Mouse (Mus musculus): Measurements from ENCODE around the gene Kcnh1. TPM values are rescaled to one million over a fixed set of nuclear protein-coding genes. Genes with fewer than 3 reads are reported as not detected.

Kcnh1 gene
- polyA plus RNA-seq, 1 experiment, result 0.27 TPM

DNA sequence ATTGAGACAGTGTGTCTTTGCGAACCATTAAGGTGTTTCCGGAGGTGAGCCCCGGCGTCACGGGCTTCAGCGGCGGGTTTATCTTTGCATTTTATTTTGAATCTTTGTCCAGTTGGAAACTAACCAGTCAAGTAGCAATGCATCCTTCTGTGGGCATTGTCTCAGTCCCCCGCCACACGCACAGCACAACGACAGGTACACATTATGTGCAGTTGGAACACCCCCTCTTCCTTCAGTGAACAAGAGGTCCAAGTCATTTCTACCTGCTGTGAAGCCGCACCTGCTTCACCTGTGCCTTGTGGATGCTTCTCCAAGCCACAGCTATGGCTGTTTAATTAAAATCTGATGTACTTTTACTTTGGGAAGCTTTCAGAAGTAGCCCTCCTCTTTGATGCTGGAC lies 803 bp upstream of the Kcnh1 start:
- no peaks in the 10 kb centered on the region for H3K36me3 ChIP-seq (ENCODE audit: control insufficient read depth, insufficient read depth, low read length, poor library complexity, severe bottlenecking)
- no peak overlapping the region for H3K27ac ChIP-seq (ENCODE audit: insufficient read depth, low read length)
- no peak overlapping the region for H3K9ac ChIP-seq (ENCODE audit: low read depth, poor library complexity, severe bottlenecking)
- H3K4me1 ChIP-seq (ENCODE audit: control insufficient read depth, insufficient read depth, low read length), result no peaks in the 10 kb centered on the region
- TF ChIP-seq EP300 (IDR thresholded peaks at IDR 0.05; ENCODE audit: insufficient read depth, low read depth, low read length), result no peak
- TF ChIP-seq CTCF (IDR thresholded peaks at IDR 0.05; ENCODE audit: low read depth, low read length), result no peak
- TF ChIP-seq POLR2A (IDR thresholded peaks at IDR 0.05; ENCODE audit: insufficient read depth, low read length), result no peak
- no peaks in the 10 kb centered on the region for H3K9me3 ChIP-seq (replicated peaks; ENCODE audit: control insufficient read depth, insufficient read depth, low read length, poor library complexity, severe bottlenecking)
- peaks cover 6% of the 10 kb centered on the region; the same call in 1 of the 2 replicates for H3K27me3 ChIP-seq (ENCODE audit: control insufficient read depth, insufficient read depth, low read length, poor library complexity, severe bottlenecking)
- H3K4me3 ChIP-seq (ENCODE audit: low read depth, low read length), result no peak overlapping the region

DNA sequence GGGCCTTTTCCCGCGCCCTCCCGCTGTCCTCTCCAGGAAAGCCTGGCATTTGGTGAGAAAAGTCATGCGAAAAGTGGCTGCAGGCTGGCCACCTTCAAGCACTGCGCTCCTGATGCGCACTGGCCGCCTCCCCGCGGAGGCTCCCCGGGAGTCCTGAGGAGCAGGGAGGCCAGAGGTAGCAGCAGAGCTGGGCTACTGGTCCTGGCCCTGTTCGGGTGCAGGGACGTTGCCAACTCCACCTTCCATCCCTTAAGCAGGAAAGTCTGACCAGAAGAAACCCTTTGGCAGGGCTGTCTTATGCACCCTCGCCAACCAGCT lies 707 bp downstream of the Kcnh1 start:
- Histone ChIP-seq H3K36me3 (ENCODE audit: control insufficient read depth, insufficient read depth, low read length, poor library complexity, severe bottlenecking) (no peaks in the 10 kb centered on the region), H3K27ac (ENCODE audit: insufficient read depth, low read length) (no peak overlapping the region), H3K4me1 (ENCODE audit: control insufficient read depth, insufficient read depth, low read length) (no peaks in the 10 kb centered on the region), H3K9me3 (replicated peaks; ENCODE audit: control insufficient read depth, insufficient read depth, low read length, poor library complexity, severe bottlenecking) (no peaks in the 10 kb centered on the region), H3K9ac (ENCODE audit: low read depth, poor library complexity, severe bottlenecking) (peak overlapping the region; percentile 64; the same call in 1 of the 2 replicates), H3K4me3 (ENCODE audit: low read depth, low read length) (peak overlapping the region; percentile 54), H3K27me3 (ENCODE audit: control insufficient read depth, insufficient read depth, low read length, poor library complexity, severe bottlenecking) (peaks cover 6% of the 10 kb centered on the region; the same call in 1 of the 2 replicates)
- TF ChIP-seq EP300 (IDR thresholded peaks at IDR 0.05; ENCODE audit: insufficient read depth, low read depth, low read length) (no peak), CTCF (IDR thresholded peaks at IDR 0.05; ENCODE audit: low read depth, low read length) (no peak), POLR2A (IDR thresholded peaks at IDR 0.05; ENCODE audit: insufficient read depth, low read length) (no peak)

DNA sequence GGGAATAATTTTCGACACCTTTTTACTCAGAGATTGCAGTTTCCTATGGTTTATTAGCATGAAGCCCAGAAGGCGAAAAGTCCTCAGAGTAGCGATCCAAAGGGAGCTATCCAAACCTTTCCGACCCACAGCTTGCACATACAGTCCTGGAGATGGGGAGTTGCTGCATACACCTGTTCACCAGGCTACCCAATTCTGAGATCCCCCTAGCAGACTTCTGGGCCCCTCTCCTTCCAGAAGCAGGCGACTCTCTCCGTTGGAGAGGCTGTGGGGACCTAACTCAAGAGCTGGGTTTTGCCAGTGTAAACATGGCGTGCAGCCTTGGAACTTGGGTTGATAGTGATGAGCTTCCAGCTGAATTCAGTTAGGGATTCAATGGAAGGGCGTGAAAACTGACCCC lies 1.3 kb downstream of the Kcnh1 start:
- Histone ChIP-seq H3K4me1 (ENCODE audit: control insufficient read depth, insufficient read depth, low read length) (no peaks in the 10 kb centered on the region), H3K9me3 (replicated peaks; ENCODE audit: control insufficient read depth, insufficient read depth, low read length, poor library complexity, severe bottlenecking) (no peaks in the 10 kb centered on the region), H3K4me3 (ENCODE audit: low read depth, low read length) (no peak overlapping the region), H3K27me3 (ENCODE audit: control insufficient read depth, insufficient read depth, low read length, poor library complexity, severe bottlenecking) (peaks cover 6% of the 10 kb centered on the region; the same call in 1 of the 2 replicates), H3K9ac (ENCODE audit: low read depth, poor library complexity, severe bottlenecking) (no peak overlapping the region), H3K27ac (ENCODE audit: insufficient read depth, low read length) (no peak overlapping the region), H3K36me3 (ENCODE audit: control insufficient read depth, insufficient read depth, low read length, poor library complexity, severe bottlenecking) (no peaks in the 10 kb centered on the region)
- no peak for TF ChIP-seq CTCF (IDR thresholded peaks at IDR 0.05; ENCODE audit: low read depth, low read length)
- TF ChIP-seq POLR2A (IDR thresholded peaks at IDR 0.05; ENCODE audit: insufficient read depth, low read length), result no peak
- no peak for TF ChIP-seq EP300 (IDR thresholded peaks at IDR 0.05; ENCODE audit: insufficient read depth, low read depth, low read length)

DNA sequence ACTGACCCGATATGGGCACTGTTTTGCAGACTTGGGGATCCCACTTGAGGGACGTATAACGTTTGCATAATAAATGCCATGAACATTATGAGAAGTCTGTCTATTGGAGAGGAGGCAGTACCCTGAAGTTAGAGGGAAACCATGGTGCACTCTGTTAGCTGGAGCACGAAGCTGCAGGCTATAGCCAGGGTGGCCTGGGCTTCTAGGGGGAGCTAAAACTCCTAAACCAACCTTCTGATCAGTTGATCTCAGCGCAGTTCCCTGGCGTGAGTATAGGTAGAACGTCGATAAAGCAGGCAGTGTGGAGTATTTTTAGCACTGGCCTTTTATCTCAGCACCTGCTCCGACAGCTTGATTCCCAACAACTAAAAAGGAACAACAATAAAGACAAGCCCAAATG lies 2.1 kb downstream of the Kcnh1 start:
- TF ChIP-seq EP300 (IDR thresholded peaks at IDR 0.05; ENCODE audit: insufficient read depth, low read depth, low read length), result no peak
- TF ChIP-seq POLR2A (IDR thresholded peaks at IDR 0.05; ENCODE audit: insufficient read depth, low read length), result no peak
- TF ChIP-seq CTCF (IDR thresholded peaks at IDR 0.05; ENCODE audit: low read depth, low read length), result no peak
- no peak overlapping the region for H3K27ac ChIP-seq (ENCODE audit: insufficient read depth, low read length)
- H3K9ac ChIP-seq (ENCODE audit: low read depth, poor library complexity, severe bottlenecking), result no peak overlapping the region
- no peak overlapping the region for H3K4me3 ChIP-seq (ENCODE audit: low read depth, low read length)
- no peaks in the 10 kb centered on the region for H3K36me3 ChIP-seq (ENCODE audit: control insufficient read depth, insufficient read depth, low read length, poor library complexity, severe bottlenecking)
- no peaks in the 10 kb centered on the region for H3K4me1 ChIP-seq (ENCODE audit: control insufficient read depth, insufficient read depth, low read length)
- no peaks in the 10 kb centered on the region for H3K9me3 ChIP-seq (replicated peaks; ENCODE audit: control insufficient read depth, insufficient read depth, low read length, poor library complexity, severe bottlenecking)
- peaks cover 6% of the 10 kb centered on the region; the same call in 1 of the 2 replicates for H3K27me3 ChIP-seq (ENCODE audit: control insufficient read depth, insufficient read depth, low read length, poor library complexity, severe bottlenecking)

DNA sequence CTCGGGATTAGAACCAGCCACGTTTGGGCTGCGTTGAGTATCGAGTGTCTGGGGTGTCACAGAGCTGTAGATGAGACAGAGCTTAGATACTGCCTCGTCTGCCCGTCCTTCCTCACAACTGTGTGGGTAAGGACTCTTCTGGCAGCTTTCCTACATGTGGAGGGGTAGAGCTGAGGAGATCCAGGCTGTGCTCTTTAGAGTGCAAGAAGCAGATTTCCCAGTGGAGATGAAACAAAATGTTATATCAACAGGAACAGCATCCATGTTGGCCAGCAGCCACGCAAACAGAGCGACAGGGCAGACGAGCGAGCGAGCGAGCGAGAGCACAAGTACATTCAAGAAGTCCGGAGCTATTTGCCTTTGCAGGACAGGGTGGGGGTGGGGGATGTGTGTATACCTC lies 3.1 kb downstream of the Kcnh1 start:
- H3K9ac ChIP-seq (ENCODE audit: low read depth, poor library complexity, severe bottlenecking), result no peak overlapping the region
- no peak for TF ChIP-seq POLR2A (IDR thresholded peaks at IDR 0.05; ENCODE audit: insufficient read depth, low read length)
- no peak for TF ChIP-seq EP300 (IDR thresholded peaks at IDR 0.05; ENCODE audit: insufficient read depth, low read depth, low read length)
- no peak for TF ChIP-seq CTCF (IDR thresholded peaks at IDR 0.05; ENCODE audit: low read depth, low read length)
- H3K27ac ChIP-seq (ENCODE audit: insufficient read depth, low read length), result no peak overlapping the region

DNA sequence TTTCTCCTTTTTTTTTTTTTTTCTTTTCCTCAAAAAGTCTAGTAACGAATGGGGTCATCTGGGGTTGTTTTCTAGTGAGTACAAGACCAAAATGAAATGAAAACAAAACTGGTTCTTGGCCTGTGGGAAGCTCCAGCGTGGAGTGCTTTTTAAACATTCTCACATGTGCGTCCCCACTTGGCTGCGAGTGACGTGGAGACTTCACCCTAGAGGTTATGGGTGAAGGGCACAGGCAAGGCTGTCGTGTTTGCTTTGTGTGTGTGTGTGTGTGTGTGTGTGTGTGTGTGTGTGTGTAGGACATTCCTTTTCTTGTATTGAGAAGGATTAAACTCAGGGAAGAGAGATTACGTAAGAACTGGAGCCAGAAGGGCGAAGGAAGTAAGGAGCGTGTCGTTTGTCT lies 6.9 kb downstream of the Kcnh1 start:
- no peak for TF ChIP-seq EP300 (IDR thresholded peaks at IDR 0.05; ENCODE audit: insufficient read depth, low read depth, low read length)
- TF ChIP-seq CTCF (IDR thresholded peaks at IDR 0.05; ENCODE audit: low read depth, low read length), result no peak

More for the DNA sequence above, 3.1 kb downstream of the Kcnh1 start:
- no peaks in the 10 kb centered on the region for H3K9me3 ChIP-seq (replicated peaks; ENCODE audit: control insufficient read depth, insufficient read depth, low read length, poor library complexity, severe bottlenecking)
- H3K4me3 ChIP-seq (ENCODE audit: low read depth, low read length), result no peak overlapping the region
- H3K27me3 ChIP-seq (ENCODE audit: control insufficient read depth, insufficient read depth, low read length, poor library complexity, severe bottlenecking), result peaks cover 6% of the 10 kb centered on the region; the same call in 1 of the 2 replicates
- no peaks in the 10 kb centered on the region for H3K36me3 ChIP-seq (ENCODE audit: control insufficient read depth, insufficient read depth, low read length, poor library complexity, severe bottlenecking)
- H3K4me1 ChIP-seq (ENCODE audit: control insufficient read depth, insufficient read depth, low read length), result no peaks in the 10 kb centered on the region

More for the DNA sequence above, 6.9 kb downstream of the Kcnh1 start:
- no peaks in the 10 kb centered on the region for H3K36me3 ChIP-seq (ENCODE audit: control insufficient read depth, insufficient read depth, low read length, poor library complexity, severe bottlenecking)
- no peak overlapping the region for H3K4me3 ChIP-seq (ENCODE audit: low read depth, low read length)
- H3K4me1 ChIP-seq (ENCODE audit: control insufficient read depth, insufficient read depth, low read length), result no peaks in the 10 kb centered on the region
- no peak overlapping the region for H3K27ac ChIP-seq (ENCODE audit: insufficient read depth, low read length)
- H3K9ac ChIP-seq (ENCODE audit: low read depth, poor library complexity, severe bottlenecking), result no peak overlapping the region
- no peaks in the 10 kb centered on the region for H3K27me3 ChIP-seq (ENCODE audit: control insufficient read depth, insufficient read depth, low read length, poor library complexity, severe bottlenecking)
- H3K9me3 ChIP-seq (replicated peaks; ENCODE audit: control insufficient read depth, insufficient read depth, low read length, poor library complexity, severe bottlenecking), result no peaks in the 10 kb centered on the region

Measured in ES-Bruce4 (cell line).